Mouse (Mus musculus): ENCODE results near the gene Rsrc1. TPM values are rescaled to one million over a fixed set of nuclear protein-coding genes. Genes with fewer than 3 reads are reported as not detected.

The Rsrc1 gene
- total RNA-seq, 2 experiments from 2014 or later = 11.6 to 14.8 TPM

DNA sequence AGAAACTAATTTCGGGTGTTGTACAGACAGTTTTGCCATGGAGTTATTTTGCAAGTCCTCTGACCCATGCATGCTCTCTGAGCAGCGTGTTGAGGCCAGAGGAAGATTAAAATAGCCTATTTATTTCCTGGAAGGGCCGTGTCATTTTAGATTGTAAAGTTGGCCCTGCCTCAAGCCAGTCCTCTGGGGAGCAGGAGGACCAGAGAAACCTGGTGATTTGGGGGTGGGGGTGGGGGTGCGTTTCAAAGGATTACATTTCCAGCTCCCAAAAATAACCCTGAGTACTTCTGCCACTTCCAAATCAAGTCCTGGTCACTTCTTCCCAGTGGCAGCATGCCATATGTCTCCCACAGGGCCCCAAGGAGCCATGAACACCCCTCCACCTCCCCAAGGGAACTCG lies 391.6 kb downstream of the Rsrc1 start:
- Histone ChIP-seq H3K27ac (peak overlapping the region; percentile 90), H3K4me3 (peak overlapping the region; percentile 71)
- DNase-seq = peak; percentile 87
- no peak for TF ChIP-seq CTCF (IDR thresholded peaks at IDR 0.05)
- intact Hi-C loops (cut with DNase I) = no loop called here

GRCm38 (mm10) chr3:67373872-67374271 lies 392.7 kb downstream of the Rsrc1 start, which contains the start of gene Mlf1:
TSS of gene Mlf1 (plus strand) at chr3:67374097.
- Histone ChIP-seq H3K4me3 (peak within 1 kb of the TSS; percentile 71), H3K27ac (peak within 1 kb of the TSS; percentile 90)
- intact Hi-C loops (cut with DNase I) = no loop called here

GRCm38 (mm10) chr3:67374360-67374778 lies 393.2 kb downstream of the Rsrc1 start:
- no peak for TF ChIP-seq CTCF (IDR thresholded peaks at IDR 0.05)

More at GRCm38 (mm10) chr3:67373872-67374271, 392.7 kb downstream of the Rsrc1 start, which contains the start of gene Mlf1:
- peak; percentile 94 for DNase-seq
- peak; percentile 11; the same call in 1 of the 2 replicates for TF ChIP-seq CTCF (IDR thresholded peaks at IDR 0.05)

GRCm38 (mm10) chr3:67375063-67375462 lies 393.9 kb downstream of the Rsrc1 start, which contains the start of gene Gm17402:
TSS of gene Gm17402 (minus strand) at chr3:67375163.
- peak; percentile 21 for DNase-seq
- intact Hi-C loops (cut with DNase I) = no loop called here
- TF ChIP-seq CTCF (IDR thresholded peaks at IDR 0.05) = no peak
- peak within 1 kb of the TSS; percentile 90 for H3K27ac ChIP-seq
- H3K4me3 ChIP-seq = peak within 1 kb of the TSS; percentile 71

More at GRCm38 (mm10) chr3:67374360-67374778, 393.2 kb downstream of the Rsrc1 start:
- peak overlapping the region; percentile 71 for H3K4me3 ChIP-seq
- peak overlapping the region; percentile 90 for H3K27ac ChIP-seq
- intact Hi-C loops (cut with DNase I) = no loop called here
- peak; percentile 28 for DNase-seq

GRCm38 (mm10) chr3:67378215-67378614 lies 397.0 kb downstream of the Rsrc1 start:
- no peak for TF ChIP-seq CTCF (IDR thresholded peaks at IDR 0.05)
- intact Hi-C loops (cut with DNase I) = loop anchor here (2.0 kb wide), 1 partner anchor 25 kb away; no protein-coding TSS in a partner anchor
- peak; percentile 28 for DNase-seq
- Histone ChIP-seq H3K27ac (peak overlapping the region; percentile 90; the same call in 1 of the 2 replicates), H3K4me3 (no peak overlapping the region)

Other genes with a start within 250 kb of the Rsrc1 start
- 1 to 10 TPM; 1.4 to 2.3 TPM for gene Shox2, start 381 bp downstream of the Rsrc1 start, total RNA-seq (2021)

Data from gastrocnemius, adult 2 months (tissue).